8 mouse cellular contexts compared by ENCODE assay signal in genomic region chr10:128179989-128180388, GRCm38 (mm10). TPM values are rescaled to one million over a fixed set of nuclear protein-coding genes. Genes with fewer than 3 reads are reported as not detected.
DNase-seq lines count a peak whose midpoint lies in the region; ATAC-seq and TF ChIP-seq lines count a peak whose summit lies in the region.

Gene Rbms2 (minus strand): TSS chr10:128180297.

- H3K9ac ChIP-seq in forebrain, embryonic 15.5 days (replicated peaks): no peak within 1 kb of the TSS; the same call in 1 of the 2 replicates
- H3K9ac ChIP-seq in intestine, postnatal 0 days (ENCODE audit: low read depth, low read length): peak within 1 kb of the TSS; percentile 43
- peak within 1 kb of the TSS; percentile 40 for H3K9ac ChIP-seq in liver, adult 2 months (ENCODE audit: low read depth, low read length)
- no peak within 1 kb of the TSS for H3K9ac ChIP-seq in neural tube, embryonic 14.5 days (replicated peaks; ENCODE audit: low read depth, low read length)

- H3K9me3 ChIP-seq in forebrain, embryonic 10.5 days: no peaks in the 10 kb centered on the region
- H3K9me3 ChIP-seq in forebrain, embryonic 15.5 days: no peaks in the 10 kb centered on the region
- no peaks in the 10 kb centered on the region for H3K9me3 ChIP-seq in intestine, postnatal 0 days (ENCODE audit: control insufficient read depth)
- H3K9me3 ChIP-seq in neural tube, embryonic 14.5 days (ENCODE audit: control insufficient read depth, low read length): no peaks in the 10 kb centered on the region

- peak within 1 kb of the TSS; percentile 53 for H3K27ac ChIP-seq in forebrain, embryonic 10.5 days
- H3K27ac ChIP-seq in forebrain, embryonic 15.5 days (replicated peaks): no peak within 1 kb of the TSS
- peak within 1 kb of the TSS; percentile 70 for H3K27ac ChIP-seq in intestine, postnatal 0 days (ENCODE audit: low read depth, low read length)
- peak within 1 kb of the TSS; percentile 53 for H3K27ac ChIP-seq in liver, adult 2 months (replicated peaks; ENCODE audit: insufficient read depth, low read depth, low read length)
- H3K27ac ChIP-seq in neural tube, embryonic 14.5 days (ENCODE audit: low read depth, low read length): no peak within 1 kb of the TSS

- no peak within 1 kb of the TSS for H3K4me2 ChIP-seq in forebrain, embryonic 15.5 days (replicated peaks)
- peak within 1 kb of the TSS; percentile 61 for H3K4me2 ChIP-seq in intestine, postnatal 0 days (replicated peaks; ENCODE audit: low read depth)
- H3K4me2 ChIP-seq in neural tube, embryonic 14.5 days (ENCODE audit: low read depth, low read length): peak within 1 kb of the TSS; percentile 12; the same call in 1 of the 2 replicates

- peak within 1 kb of the TSS; percentile 27 for H3K4me3 ChIP-seq in forebrain, embryonic 10.5 days
- H3K4me3 ChIP-seq in forebrain, embryonic 15.5 days: no peak within 1 kb of the TSS; the same call in 1 of the 2 replicates
- H3K4me3 ChIP-seq in intestine, postnatal 0 days (ENCODE audit: low read depth, low read length): peak within 1 kb of the TSS; percentile 37
- H3K4me3 ChIP-seq in liver, adult 2 months (ENCODE audit: insufficient read depth, low read depth, low read length): peak within 1 kb of the TSS; percentile 21
- no peak within 1 kb of the TSS for H3K4me3 ChIP-seq in neural tube, embryonic 14.5 days (ENCODE audit: low read depth, low read length)

- intact Hi-C loops in gastrocnemius, postnatal 36 days (cut with DNase I): no loop called here

- no peaks in the 10 kb centered on the region for H3K36me3 ChIP-seq in forebrain, embryonic 10.5 days (replicated peaks)
- H3K36me3 ChIP-seq in forebrain, embryonic 15.5 days: no peaks in the 10 kb centered on the region
- H3K36me3 ChIP-seq in intestine, postnatal 0 days (ENCODE audit: control insufficient read depth, insufficient read depth): no peaks in the 10 kb centered on the region
- no peaks in the 10 kb centered on the region for H3K36me3 ChIP-seq in liver, adult 2 months (ENCODE audit: control insufficient read depth, insufficient read depth, low read length)
- H3K36me3 ChIP-seq in neural tube, embryonic 14.5 days (ENCODE audit: control insufficient read depth, insufficient read depth, low read length): no peaks in the 10 kb centered on the region

- H3K4me1 ChIP-seq in forebrain, embryonic 10.5 days: peaks cover 20% of the 10 kb centered on the region
- H3K4me1 ChIP-seq in forebrain, embryonic 15.5 days: peaks cover 15% of the 10 kb centered on the region
- peaks cover 4% of the 10 kb centered on the region; the same call in 1 of the 2 replicates for H3K4me1 ChIP-seq in intestine, postnatal 0 days (replicated peaks; ENCODE audit: control insufficient read depth, insufficient read depth, low read length)
- peaks cover 4% of the 10 kb centered on the region for H3K4me1 ChIP-seq in liver, adult 2 months (ENCODE audit: control insufficient read depth, insufficient read depth, low read length)
- H3K4me1 ChIP-seq in neural tube, embryonic 14.5 days (ENCODE audit: control insufficient read depth, insufficient read depth, low read length): peaks cover 7% of the 10 kb centered on the region; the same call in 1 of the 2 replicates

- no peak for TF ChIP-seq CTCF in intestine, postnatal 0 days (IDR thresholded peaks at IDR 0.05; ENCODE audit: low read depth)
- TF ChIP-seq CTCF in liver, adult 2 months (IDR thresholded peaks at IDR 0.05; ENCODE audit: low read depth, low read length): no peak

- H3K27me3 ChIP-seq in forebrain, embryonic 10.5 days (ENCODE audit: poor library complexity, severe bottlenecking): no peaks in the 10 kb centered on the region
- H3K27me3 ChIP-seq in forebrain, embryonic 15.5 days: no peaks in the 10 kb centered on the region
- no peaks in the 10 kb centered on the region for H3K27me3 ChIP-seq in intestine, postnatal 0 days (replicated peaks; ENCODE audit: control insufficient read depth, insufficient read depth, low read length)
- H3K27me3 ChIP-seq in liver, adult 2 months (ENCODE audit: control insufficient read depth, insufficient read depth, low read length): no peaks in the 10 kb centered on the region
- H3K27me3 ChIP-seq in neural tube, embryonic 14.5 days (ENCODE audit: control insufficient read depth, insufficient read depth, low read length): no peaks in the 10 kb centered on the region

- WGBS in forebrain, embryonic 10.5 days: 4% methylated on average over 6 of the region's 6 CpGs
- WGBS in forebrain, embryonic 15.5 days: 0% methylated on average over 6 of the region's 6 CpGs
- 8% methylated on average over 6 of the region's 6 CpGs for WGBS in intestine, postnatal 0 days
- WGBS in liver, adult 2 months: 14% methylated on average over 6 of the region's 6 CpGs
- WGBS in neural tube, embryonic 14.5 days: 6% methylated on average over 6 of the region's 6 CpGs

- DNase-seq in forebrain, embryonic 10.5 days (ENCODE audit: extremely low spot score, low spot score): no peak
- peak; percentile 17 for DNase-seq in adrenal gland, adult 8-10 months
- DNase-seq in gastrocnemius, postnatal 36 days: no peak
- no peak for DNase-seq in liver, adult 2 months (ENCODE audit: extremely low read depth, low read depth, low spot score)
- no peak for DNase-seq in thymus, adult 18-20 months

- TF ChIP-seq POLR2A in liver, adult 2 months (IDR thresholded peaks at IDR 0.05; ENCODE audit: extremely low read depth, insufficient read depth, low read length): no peak

- no peaks in the 10 kb centered on the region; the same call in 1 of the 2 replicates for H3K79me2 ChIP-seq in liver, adult 2 months (ENCODE audit: control insufficient read depth, insufficient read depth, low read length)

- no peak for ATAC-seq in forebrain, embryonic 15.5 days (replicated peaks)
- ATAC-seq in intestine, postnatal 0 days: no peak
- ATAC-seq in neural tube, embryonic 14.5 days (ENCODE audit: low read depth): no peak

RNA-seq across cellular contexts. Expression of gene Rbms2, which starts in this region (rescaled TPM):
- polyA plus RNA-seq in forebrain, embryonic 10.5 days (2016; fragmentation: Nextera tagmentation; extraction: Ambion mirVana): 26.6 and 28.6 TPM in 2 replicates
- polyA plus RNA-seq in forebrain, embryonic 15.5 days (2015; fragmentation: Nextera tagmentation; extraction: Ambion mirVana): 7.9 and 9.0 TPM in 2 replicates
- total RNA-seq in adrenal gland, adult 8-10 months (2022): 100 to 1,000 TPM in 2 of 4 experiments, 10 to 100 TPM in 2; 83.6 to 110 (median 99.3) TPM
- 10 to 100 TPM; 53.4 to 58.1 TPM for total RNA-seq in gastrocnemius, postnatal 36 days (2021)
- 11.2 and 11.7 TPM in 2 replicates for polyA plus RNA-seq in intestine, postnatal 0 days (2015; fragmentation: Nextera tagmentation; extraction: Ambion mirVana)
- 8.0 and 9.6 TPM in 2 replicates for total RNA-seq in liver, adult 2 months (2014; rRNA removed)
- polyA plus RNA-seq in liver, adult 2 months (2012; rRNA removed): 21.2 and 23.2 TPM in 2 replicates
- polyA plus RNA-seq in neural tube, embryonic 14.5 days (2014; fragmentation: Nextera tagmentation; extraction: Ambion mirVana): 4.7 and 7.6 TPM in 2 replicates

Comparison
In these comparisons a context has a peak if more than half of its experiments do, and no peak if none do; other contexts are left out.
1. H3K27ac ChIP-seq: peak in forebrain, embryonic 10.5 days (single experiment), intestine, postnatal 0 days (single experiment) and liver, adult 2 months (single experiment); none in forebrain, embryonic 15.5 days (single experiment) and neural tube, embryonic 14.5 days (single experiment).
2. H3K4me3 ChIP-seq: peak in forebrain, embryonic 10.5 days (single experiment), intestine, postnatal 0 days (single experiment) and liver, adult 2 months (single experiment); none in forebrain, embryonic 15.5 days (single experiment) and neural tube, embryonic 14.5 days (single experiment).
3. H3K9ac ChIP-seq: peak in intestine, postnatal 0 days (single experiment) and liver, adult 2 months (single experiment); none in forebrain, embryonic 15.5 days (single experiment) and neural tube, embryonic 14.5 days (single experiment).